Mouse (Mus musculus) layer of hippocampus, adult 9-11 months (tissue): ENCODE measurements at regions not wholly inside any gene's neighbourhood (a gene's known extent, or its start where the extent isn't known, plus 50 kb on each side); places are given as distances from the start of the nearest gene placed in this dataset.
A peak's percentile ranks its signal among the peaks of the same experiment; 100 is the strongest.

Experiments
- DNase-seq: peaks from one replicate; pipeline ENCODE4 v3.0.0; 2022

- DNase-seq: no peak
Measured at GRCm38 (mm10) chr1:114456406-114456805, 1228.2 kb upstream of the Cntnap5a start.

GRCm38 (mm10) chr1:114496455-114496854 is 1188.1 kb upstream of the Cntnap5a start:
- peak; percentile 13 for DNase-seq

- DNase-seq: no peak
Measured at GRCm38 (mm10) chr1:114515709-114516108, 1168.8 kb upstream of the Cntnap5a start.

- no peak for DNase-seq
Measured at GRCm38 (mm10) chr1:114519860-114520259, 1164.7 kb upstream of the Cntnap5a start.

- no peak for DNase-seq
Measured at GRCm38 (mm10) chr1:114528545-114528944, 1156.0 kb upstream of the Cntnap5a start.

- no peak for DNase-seq
Measured at GRCm38 (mm10) chr1:114533881-114534280, 1150.7 kb upstream of the Cntnap5a start.

GRCm38 (mm10) chr1:114546997-114547396 is 1137.6 kb upstream of the Cntnap5a start:
- no peak for DNase-seq

GRCm38 (mm10) chr1:114552719-114553118 is 1131.8 kb upstream of the Cntnap5a start:
- peak; percentile 19 for DNase-seq

- DNase-seq: no peak
Measured at GRCm38 (mm10) chr1:114554453-114554852, 1130.1 kb upstream of the Cntnap5a start.
